Mouse (Mus musculus) bone marrow, adult 2 months (tissue): ENCODE measurements around the gene Atp5c1. TPM values are rescaled to one million over a fixed set of nuclear protein-coding genes. Genes with fewer than 3 reads are reported as not detected.

Experiments used
- H3K27ac ChIP-seq: fragments of 200-500 bp; 2 replicates; pipeline ENCODE4 v1.5.1; 2012; ENCODE audit warnings: low read depth, mild to moderate bottlenecking, control low read depth, inconsistent platforms, low read length; ENCODE audit not compliant: control insufficient read depth, poor library complexity, insufficient read depth
- H3K4me1 ChIP-seq: fragments of 200-500 bp; 2 replicates; pipeline ENCODE4 v1.6.1; 2011; ENCODE audit warnings: low read length; ENCODE audit not compliant: control insufficient read depth, insufficient read depth
- H3K4me3 ChIP-seq: fragments of 200-500 bp; replicated peaks from 2 replicates; pipeline ENCODE3; 2011; ENCODE audit warnings: mild to moderate bottlenecking, low read depth, low read length, control low read depth; ENCODE audit not compliant: control insufficient read depth
- CTCF ChIP-seq: fragments of 200-500 bp; IDR thresholded peaks from 2 replicates; pipeline ENCODE4 v1.5.1; 2011; ENCODE audit warnings: low read length, control low read depth; ENCODE audit not compliant: control insufficient read depth, insufficient read depth
- POLR2A ChIP-seq: fragments of 200-500 bp; IDR thresholded peaks from 2 replicates; pipeline ENCODE4 v1.6.1; 2011; ENCODE audit warnings: low read depth, mild to moderate bottlenecking, control low read depth, low read length, borderline replicate concordance; ENCODE audit not compliant: control insufficient read depth
- WGBS: fragments of 180-500 bp; shearing (Covaris S2); methylation state at CpG from one replicate; pipeline ENCODE4 v1.1.7; 2018; 5-methylcytosine and 5-hydroxymethylcytosine counted together
- polyA plus RNA-seq: library from polyadenylated mRNA; stranded (reverse); fragments of >200 nt; gene quantifications from 2 replicates; pipeline ENCODE4 v1.2.4, GENCODE M21; 2011; ENCODE audit warnings: low replicate concordance; ENCODE audit not compliant: missing spikeins, insufficient read depth, insufficient read length

Atp5c1 gene
- polyA plus RNA-seq, 1 experiment, result 128 TPM

DNA sequence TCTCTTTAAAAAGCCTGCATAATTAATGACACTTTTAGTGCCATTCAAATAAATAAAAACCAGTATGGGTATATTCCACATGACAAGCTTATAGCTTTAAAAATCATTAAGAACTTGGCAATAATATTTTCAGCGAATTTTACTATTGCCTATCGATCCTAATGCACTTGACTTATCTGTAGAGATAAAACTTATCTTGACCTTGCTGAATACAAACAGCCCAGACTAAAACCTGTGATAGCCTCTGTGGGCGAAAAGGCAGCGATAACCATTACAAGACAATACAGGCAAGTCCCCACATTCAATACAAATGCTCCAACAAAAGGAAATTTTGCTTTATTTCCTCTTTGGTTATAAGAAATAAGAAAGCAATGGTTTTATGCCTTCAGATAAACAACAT, 71.7 kb downstream of the Atp5c1 start:
- no peaks in the 10 kb centered on the region for H3K4me1 ChIP-seq
- no peak overlapping the region for H3K27ac ChIP-seq
- no peak overlapping the region for H3K4me3 ChIP-seq
- WGBS, result 65% methylated on average over 4 of the region's 4 CpGs
- no peak for TF ChIP-seq POLR2A
- TF ChIP-seq CTCF, result no peak

Other genes starting within 250 kb of the Atp5c1 start
- not detected in 2 replicates for gene 4930412O13Rik, start 199.3 kb downstream of the Atp5c1 start, polyA plus RNA-seq
- gene 9230102O04Rik, start 191.0 kb downstream of the Atp5c1 start, polyA plus RNA-seq, result not detected in 2 replicates
- gene Gata3, start 190.5 kb downstream of the Atp5c1 start, polyA plus RNA-seq, result 1.7 and 6.1 TPM in 2 replicates
- gene Taf3, start 31.9 kb downstream of the Atp5c1 start, polyA plus RNA-seq, result 6.5 and 7.9 TPM in 2 replicates
- gene Kin, start 83 bp upstream of the Atp5c1 start, polyA plus RNA-seq, result 54.6 and 81.6 TPM in 2 replicates
- 1.1 and 1.7 TPM in 2 replicates for gene Itih2, start 50.9 kb upstream of the Atp5c1 start, polyA plus RNA-seq
- gene Itih5, start 73.1 kb upstream of the Atp5c1 start, polyA plus RNA-seq, result 1.7 TPM in 2 replicates